Mouse (Mus musculus): Measurements from ENCODE around the gene Prex1.
"Not testable (repeated sequence)": the region's sequence is repeated elsewhere in the genome, so short reads cannot be mapped to it uniquely, and the experiment has no call there.

Gene Prex1

GRCm38 (mm10) chr2:166713690-166714426, at the start of gene Prex1:
Gene Prex1, minus strand, starts transcription at chr2:166713832.
- in situ Hi-C loops (cut with MseI, MboI), result no loop called here

DNA sequence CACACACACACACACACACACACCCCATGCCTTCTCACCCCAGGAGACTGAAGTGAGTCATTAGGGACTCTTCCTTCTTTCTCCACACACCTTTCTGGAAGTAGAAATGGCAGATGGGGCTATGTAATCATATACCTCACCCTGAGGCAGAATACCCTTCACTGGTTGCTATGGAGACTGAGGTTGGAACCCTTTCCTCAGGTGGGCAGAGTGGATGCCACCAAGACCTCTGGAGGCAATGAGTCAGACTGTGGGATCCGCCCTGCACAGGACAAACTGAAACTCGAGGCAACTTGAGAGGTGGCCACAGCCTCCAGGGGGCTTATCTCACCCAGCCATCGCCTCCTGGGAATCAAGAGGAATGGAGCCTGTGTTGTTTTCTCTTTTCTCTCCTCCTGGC, 44.3 kb upstream of the Prex1 start:
- in situ Hi-C loops (cut with MseI, MboI), result no loop called here

DNA sequence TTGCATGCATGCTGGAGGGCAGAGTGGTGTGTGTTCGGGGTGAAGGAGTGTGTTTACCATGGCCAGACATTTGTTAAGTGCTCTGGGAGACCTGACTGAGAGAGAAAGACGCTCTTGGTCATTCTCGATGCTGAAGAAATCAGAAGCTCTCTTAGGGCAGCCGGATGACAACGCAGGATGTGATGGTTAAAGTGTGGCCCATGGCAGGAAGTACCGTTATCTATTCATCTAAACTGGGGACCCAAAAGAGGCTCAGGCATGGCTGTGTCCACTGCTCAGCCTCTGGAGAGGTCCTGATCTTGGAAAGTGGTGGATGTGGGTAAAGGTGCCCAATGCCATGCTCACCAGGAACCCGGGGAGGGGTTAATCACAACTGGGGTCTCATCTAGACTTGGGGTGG, 41.1 kb upstream of the Prex1 start:
- in situ Hi-C loops (cut with MseI, MboI), result no loop called here

DNA sequence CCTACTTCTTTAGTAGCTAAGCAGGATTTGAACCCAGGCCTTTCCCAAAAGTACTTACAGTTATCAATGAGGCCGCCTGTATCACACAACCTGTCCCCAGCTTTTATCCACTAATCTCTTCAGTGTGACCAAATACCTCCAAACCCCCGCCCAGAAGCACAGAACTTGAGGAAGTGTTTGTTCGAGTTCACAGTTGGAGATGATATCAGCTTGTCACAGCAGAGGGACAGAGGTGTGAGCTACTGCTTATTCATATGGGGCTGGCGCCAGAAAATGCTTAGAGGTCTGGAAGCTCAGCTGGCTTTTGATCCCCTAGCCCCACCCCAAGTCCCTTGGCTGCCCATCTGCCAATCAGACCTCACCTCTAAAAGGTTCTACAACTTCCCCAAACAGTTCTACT, 40.6 kb upstream of the Prex1 start:
- in situ Hi-C loops (cut with MseI, MboI), result no loop called here

- in situ Hi-C loops (cut with MseI, MboI), result no loop called here
Observed at GRCm38 (mm10) chr2:166750620-166751191, 37.1 kb upstream of the Prex1 start.

DNA sequence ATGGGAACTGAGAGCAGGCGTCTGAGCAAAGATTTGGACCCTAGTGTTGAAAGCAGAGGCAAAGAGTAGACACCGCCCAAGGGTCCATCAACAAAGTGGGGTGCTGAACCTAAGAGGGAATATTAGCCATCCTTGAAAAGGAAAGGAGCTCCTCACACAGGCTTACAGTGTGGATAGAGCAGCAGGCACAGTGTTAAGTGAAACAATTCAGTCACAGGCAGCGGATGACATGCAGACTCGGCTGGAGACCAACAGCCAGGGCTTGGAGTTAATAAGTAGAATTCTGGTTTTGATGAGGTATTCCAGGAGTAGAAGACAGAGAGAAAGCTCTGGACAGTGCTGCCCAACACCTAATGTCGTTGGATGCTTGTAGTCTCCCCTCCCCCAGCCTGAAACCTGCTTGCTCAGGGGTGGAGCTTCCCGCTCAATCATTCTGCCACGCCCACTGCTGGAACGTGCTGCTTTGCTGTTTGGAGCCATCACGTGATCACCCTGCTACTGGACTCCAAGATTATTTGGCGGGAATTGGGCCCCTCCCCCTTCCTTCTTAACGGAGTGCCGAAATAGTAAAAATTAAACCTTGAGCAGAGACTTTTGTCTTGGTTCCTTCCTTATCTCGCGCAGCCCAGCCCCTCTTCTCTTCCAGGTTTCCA, 32.8 kb upstream of the Prex1 start:
- in situ Hi-C loops (cut with MseI, MboI), result not testable (repeated sequence)

- in situ Hi-C loops (cut with MseI, MboI), result no loop called here
Observed at GRCm38 (mm10) chr2:166745849-166746248, 32.2 kb upstream of the Prex1 start.

GRCm38 (mm10) chr2:166744433-166744832, 30.8 kb upstream of the Prex1 start:
- in situ Hi-C loops (cut with MseI, MboI), result no loop called here

- in situ Hi-C loops (cut with MseI, MboI), result no loop called here
Observed at GRCm38 (mm10) chr2:166743504-166743903, 29.9 kb upstream of the Prex1 start.

DNA sequence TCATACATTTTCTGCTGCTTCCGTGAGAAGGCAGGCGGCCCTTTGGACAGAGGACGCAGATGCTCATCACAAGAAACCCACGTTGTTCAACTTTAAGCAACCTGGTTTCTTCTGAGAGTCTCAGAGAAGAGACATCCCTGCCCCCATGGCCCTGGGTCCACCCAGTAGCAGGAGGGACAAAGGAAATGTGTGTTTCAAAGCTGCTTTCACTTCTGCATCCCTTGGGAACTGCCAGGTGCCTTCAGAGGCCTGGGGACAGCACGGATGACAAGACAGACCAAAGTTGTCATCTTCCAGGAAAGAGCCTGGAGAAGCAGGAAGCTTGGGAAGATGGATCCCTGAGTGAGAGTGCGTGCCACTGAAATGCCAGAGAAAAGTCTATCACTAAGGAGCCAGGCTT, 27.8 kb upstream of the Prex1 start:
- in situ Hi-C loops (cut with MseI, MboI), result no loop called here

- in situ Hi-C loops (cut with MseI, MboI), result no loop called here
Observed at GRCm38 (mm10) chr2:166740396-166740795, 26.8 kb upstream of the Prex1 start.

GRCm38 (mm10) chr2:166737307-166737706, 23.7 kb upstream of the Prex1 start:
- in situ Hi-C loops (cut with MseI, MboI), result no loop called here

DNA sequence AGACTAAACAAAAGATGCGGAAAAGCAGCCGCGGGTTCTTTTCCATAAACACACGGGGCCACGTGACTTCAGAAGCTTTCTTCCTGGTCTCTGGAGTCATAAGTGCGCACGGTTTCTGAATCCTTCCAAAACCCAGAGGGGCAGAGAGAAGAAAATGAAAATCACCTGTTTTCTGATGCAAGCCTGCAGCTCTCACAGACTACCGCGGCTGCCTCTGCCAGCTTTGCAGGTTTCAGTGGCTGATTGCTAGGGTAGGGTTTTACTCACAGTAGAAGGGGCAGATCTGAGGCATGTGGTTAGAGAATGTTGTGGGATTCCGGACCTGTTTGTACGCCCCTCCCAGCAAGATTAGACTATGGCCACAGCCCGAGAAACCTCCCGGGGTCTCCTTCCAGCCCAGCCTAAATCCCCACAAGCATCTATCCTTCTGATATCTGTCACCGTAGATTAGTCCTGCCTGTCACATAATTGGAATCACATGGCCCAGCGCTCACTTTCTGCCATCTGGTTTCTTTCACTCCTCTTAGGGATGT, 21.9 kb upstream of the Prex1 start:
- in situ Hi-C loops (cut with MseI, MboI), result no loop called here

DNA sequence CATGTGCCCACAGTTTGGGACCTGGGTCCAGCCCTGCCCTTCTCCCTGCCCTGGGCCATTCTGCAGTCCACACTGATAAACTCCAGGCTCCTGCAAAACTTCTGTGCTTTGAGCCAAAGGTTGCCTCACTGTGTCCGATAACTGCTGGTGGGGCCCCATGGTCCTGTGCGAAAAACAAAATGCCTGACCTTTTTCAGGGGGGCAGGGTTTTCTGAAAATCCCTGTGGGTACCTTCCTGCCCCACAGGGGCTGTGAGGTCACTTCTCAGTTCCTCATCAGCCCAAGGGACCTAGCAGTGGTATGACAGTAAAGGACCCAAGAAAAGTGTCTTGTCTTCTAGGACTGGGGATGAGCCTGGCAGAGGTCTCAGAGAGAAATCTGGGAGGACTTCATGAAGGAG, 19.2 kb upstream of the Prex1 start:
- in situ Hi-C loops (cut with MseI, MboI), result no loop called here

DNA sequence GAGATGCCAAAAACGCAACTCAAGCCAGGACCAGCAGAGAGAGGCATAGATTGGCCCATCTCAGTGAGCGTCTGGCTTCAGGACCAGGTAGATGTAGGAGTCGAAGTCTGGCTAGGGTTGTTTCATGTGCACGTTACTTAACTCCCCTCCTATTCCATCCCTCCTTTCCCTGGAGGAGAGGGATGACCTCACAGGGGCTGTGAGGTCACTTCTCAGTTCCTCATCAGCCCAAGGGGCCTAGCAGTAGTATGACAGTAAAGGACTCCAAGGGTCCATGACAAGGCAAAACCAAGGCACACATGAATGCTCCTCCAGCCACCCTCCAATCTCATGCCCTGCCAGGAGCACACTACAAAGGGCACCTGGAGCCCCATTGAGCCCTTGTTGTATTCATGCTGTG, 18.5 kb upstream of the Prex1 start:
- in situ Hi-C loops (cut with MseI, MboI), result no loop called here

DNA sequence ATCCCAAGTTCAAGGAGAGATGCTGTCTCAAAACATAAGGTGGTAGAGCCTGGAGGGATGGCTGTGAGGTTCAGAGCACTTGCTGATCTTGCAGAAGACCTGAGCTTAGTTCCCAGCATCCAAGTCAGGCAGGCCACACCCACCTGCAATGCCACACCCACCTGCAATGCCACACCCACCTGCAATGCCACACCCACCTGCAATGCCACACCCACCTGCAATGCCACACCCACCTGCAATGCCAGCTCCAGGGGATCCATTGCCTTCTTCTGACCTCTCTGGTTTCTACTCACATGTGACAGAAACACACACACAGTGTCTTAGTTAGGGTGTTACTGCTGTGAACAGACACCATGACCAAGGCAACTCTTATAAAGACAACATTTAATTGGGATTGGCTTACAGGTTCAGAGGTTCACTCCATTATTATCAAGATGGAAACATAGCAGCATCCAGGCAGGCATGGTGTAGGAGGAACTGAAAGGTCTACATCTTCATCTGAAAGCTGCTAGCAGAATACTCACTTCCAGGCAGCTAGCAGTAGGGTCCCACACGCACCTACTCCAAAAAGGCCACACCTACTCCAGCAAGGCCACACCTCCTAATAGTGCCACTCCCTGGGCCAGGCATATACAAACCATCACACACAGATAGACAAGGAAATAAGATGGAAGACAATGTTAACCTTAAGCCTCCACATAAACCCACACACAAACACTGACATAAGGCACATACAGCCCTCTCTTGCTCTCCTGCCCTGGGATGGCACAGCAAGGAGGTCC, 17.7 kb upstream of the Prex1 start:
- in situ Hi-C loops (cut with MseI, MboI), result not testable (repeated sequence)

GRCm38 (mm10) chr2:166730567-166730915, 16.9 kb upstream of the Prex1 start:
- in situ Hi-C loops (cut with MseI, MboI), result no loop called here

- in situ Hi-C loops (cut with MseI, MboI), result no loop called here
Observed at GRCm38 (mm10) chr2:166729656-166730566, 16.3 kb upstream of the Prex1 start.

DNA sequence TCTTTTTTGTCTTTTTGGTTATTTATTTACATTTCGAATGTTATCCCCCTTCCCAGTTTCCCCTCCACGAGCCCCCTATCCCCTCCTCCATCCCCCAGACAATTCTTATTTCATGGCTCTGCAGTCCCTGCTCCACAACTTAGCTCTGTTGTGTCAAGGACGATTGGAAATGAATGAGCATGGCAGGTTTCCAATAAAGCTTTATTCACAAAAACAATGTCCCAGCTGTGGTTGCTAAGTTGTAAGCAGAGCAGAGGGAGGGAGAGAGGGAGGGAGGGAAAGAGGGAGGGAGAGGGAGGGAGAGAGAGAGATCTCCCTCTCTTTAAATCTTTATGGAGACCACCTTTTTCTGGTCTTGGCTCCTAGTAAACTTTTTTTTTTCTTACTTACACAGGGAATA, 15.4 kb upstream of the Prex1 start:
- in situ Hi-C loops (cut with MseI, MboI), result no loop called here

- in situ Hi-C loops (cut with MseI, MboI), result no loop called here
Observed at GRCm38 (mm10) chr2:166728261-166728680, 14.6 kb upstream of the Prex1 start.

DNA sequence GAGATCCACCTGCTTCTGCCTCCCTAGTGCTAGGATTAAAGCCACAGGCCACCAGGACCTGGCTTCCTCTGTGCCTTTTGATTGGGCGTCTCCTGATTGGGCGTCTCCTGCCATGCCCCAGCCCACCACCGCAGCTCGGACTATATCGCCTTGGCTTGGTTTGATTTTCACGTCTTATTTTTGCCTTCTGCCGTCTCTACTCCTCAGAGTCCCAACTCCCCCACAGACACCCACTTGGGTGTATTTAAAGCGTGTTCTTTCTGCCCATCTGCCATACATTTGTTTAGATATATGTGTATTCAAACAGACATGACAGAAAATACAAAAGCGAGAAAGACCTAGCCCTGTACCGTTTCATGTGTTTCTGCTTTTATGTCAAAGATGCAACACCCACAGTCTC, 14.2 kb upstream of the Prex1 start:
- in situ Hi-C loops (cut with MseI, MboI), result no loop called here

All from mouse trophoblast stem cell (cell line).